Mouse (Mus musculus) limb, embryonic 10.5 days (tissue): ENCODE measurements around the gene Pcdh9. TPM values are rescaled to one million over a fixed set of nuclear protein-coding genes. Genes with fewer than 3 reads are reported as not detected.

Source experiments
- DNase-seq: peaks from one replicate; pipeline ENCODE4 v3.0.0-alpha.2; 2017; ENCODE audit warnings: low spot score
- H3K27ac ChIP-seq: fragments of 300-500 bp; sonication (generic); 2 replicates; pipeline ENCODE4 v1.5.1; 2016; ENCODE audit warnings: mild to moderate bottlenecking
- H3K27me3 ChIP-seq: fragments of 300-500 bp; sonication (generic); 2 replicates; pipeline ENCODE4 v1.6.1; 2016; ENCODE audit warnings: low read depth, mild to moderate bottlenecking; ENCODE audit not compliant: poor library complexity, severe bottlenecking
- H3K36me3 ChIP-seq: fragments of 300-500 bp; sonication (generic); 2 replicates; pipeline ENCODE4 v1.6.1; 2016; ENCODE audit warnings: mild to moderate bottlenecking, moderate library complexity
- H3K4me1 ChIP-seq: fragments of 300-500 bp; sonication (generic); 2 replicates; pipeline ENCODE4 v1.6.1; 2016
- H3K4me3 ChIP-seq: fragments of 300-500 bp; sonication (generic); 2 replicates; pipeline ENCODE4 v1.5.1; 2016; ENCODE audit warnings: mild to moderate bottlenecking, moderate library complexity
- H3K9me3 ChIP-seq: fragments of 300-500 bp; sonication (generic); replicated peaks from 2 replicates; pipeline ENCODE4 v1.6.1; 2016; ENCODE audit warnings: mild to moderate bottlenecking
- WGBS: fragments of 180-500 bp; shearing (Covaris S2); methylation state at CpG from one replicate; pipeline ENCODE4 v1.1.7; 2016; 5-methylcytosine and 5-hydroxymethylcytosine counted together
- polyA plus RNA-seq: library from polyadenylated mRNA; unstranded; fragments of >200 nt; fragmentation: Nextera tagmentation; extraction: Ambion mirVana; gene quantifications from 2 replicates; pipeline ENCODE4 v1.2.1, GENCODE M21; 2016

The Pcdh9 gene
- polyA plus RNA-seq, 1 experiment from 2014 or later: 13.3 TPM

- Histone ChIP-seq H3K27me3 (no peaks in the 10 kb centered on the region), H3K4me1 (no peaks in the 10 kb centered on the region), H3K9me3 (no peaks in the 10 kb centered on the region), H3K27ac (no peak overlapping the region), H3K36me3 (no peaks in the 10 kb centered on the region), H3K4me3 (no peak overlapping the region)
- DNase-seq: no peak
- 85% methylated on average over 9 of the region's 9 CpGs for WGBS
Measured at GRCm38 (mm10) chr14:93621211-93621610, 269.3 kb downstream of the Pcdh9 start.

- no peak overlapping the region for H3K4me3 ChIP-seq
- no peaks in the 10 kb centered on the region for H3K27me3 ChIP-seq
- no peaks in the 10 kb centered on the region for H3K36me3 ChIP-seq
- no peak overlapping the region for H3K27ac ChIP-seq
- no peaks in the 10 kb centered on the region for H3K9me3 ChIP-seq
- H3K4me1 ChIP-seq: no peaks in the 10 kb centered on the region
- WGBS: 92% methylated on average over 3 of the region's 3 CpGs
- no peak for DNase-seq
Measured at GRCm38 (mm10) chr14:93607546-93607945, 282.9 kb downstream of the Pcdh9 start.

GRCm38 (mm10) chr14:93599997-93600396 lies 290.5 kb downstream of the Pcdh9 start:
- H3K9me3 ChIP-seq: no peaks in the 10 kb centered on the region
- H3K27ac ChIP-seq: no peak overlapping the region
- H3K4me3 ChIP-seq: no peak overlapping the region
- WGBS: 81% methylated on average over 4 of the region's 4 CpGs
- no peaks in the 10 kb centered on the region for H3K36me3 ChIP-seq
- no peak for DNase-seq
- no peaks in the 10 kb centered on the region for H3K4me1 ChIP-seq
- no peaks in the 10 kb centered on the region for H3K27me3 ChIP-seq

- no peaks in the 10 kb centered on the region for H3K27me3 ChIP-seq
- no peak overlapping the region for H3K4me3 ChIP-seq
- no peak for DNase-seq
- WGBS: 82% methylated on average over 3 of the region's 3 CpGs
- H3K27ac ChIP-seq: no peak overlapping the region
- no peaks in the 10 kb centered on the region for H3K36me3 ChIP-seq
- no peaks in the 10 kb centered on the region for H3K9me3 ChIP-seq
- no peaks in the 10 kb centered on the region for H3K4me1 ChIP-seq
Measured at GRCm38 (mm10) chr14:93585432-93586024, 305.0 kb downstream of the Pcdh9 start.

- no peaks in the 10 kb centered on the region for H3K9me3 ChIP-seq
- H3K27me3 ChIP-seq: no peaks in the 10 kb centered on the region
- no peak overlapping the region for H3K4me3 ChIP-seq
- 82% methylated on average over 2 of the region's 2 CpGs for WGBS
- no peak for DNase-seq
- H3K4me1 ChIP-seq: no peaks in the 10 kb centered on the region
- no peak overlapping the region for H3K27ac ChIP-seq
- no peaks in the 10 kb centered on the region for H3K36me3 ChIP-seq
Measured at GRCm38 (mm10) chr14:93564361-93564760, 326.1 kb downstream of the Pcdh9 start.

- H3K27me3 ChIP-seq: no peaks in the 10 kb centered on the region
- no peaks in the 10 kb centered on the region for H3K36me3 ChIP-seq
- 94% methylated on average over 1 of the region's 1 CpGs for WGBS
- H3K4me1 ChIP-seq: no peaks in the 10 kb centered on the region
- DNase-seq: no peak
- H3K27ac ChIP-seq: no peak overlapping the region
- H3K4me3 ChIP-seq: no peak overlapping the region
- H3K9me3 ChIP-seq: no peaks in the 10 kb centered on the region
Measured at GRCm38 (mm10) chr14:93561577-93561976, 328.9 kb downstream of the Pcdh9 start.

- DNase-seq: no peak
- no peak overlapping the region for H3K4me3 ChIP-seq
- H3K36me3 ChIP-seq: no peaks in the 10 kb centered on the region
- no peaks in the 10 kb centered on the region for H3K9me3 ChIP-seq
- H3K4me1 ChIP-seq: no peaks in the 10 kb centered on the region
- WGBS: 73% methylated on average over 3 of the region's 3 CpGs
- H3K27me3 ChIP-seq: no peaks in the 10 kb centered on the region
- H3K27ac ChIP-seq: no peak overlapping the region
Measured at GRCm38 (mm10) chr14:93553771-93554170, 336.7 kb downstream of the Pcdh9 start.

- Histone ChIP-seq H3K27me3 (no peaks in the 10 kb centered on the region), H3K27ac (no peak overlapping the region), H3K4me1 (no peaks in the 10 kb centered on the region), H3K9me3 (no peaks in the 10 kb centered on the region), H3K36me3 (no peaks in the 10 kb centered on the region), H3K4me3 (no peak overlapping the region)
- no peak for DNase-seq
- 85% methylated on average over 6 of the region's 6 CpGs for WGBS
Measured at GRCm38 (mm10) chr14:93545575-93545974, 344.9 kb downstream of the Pcdh9 start.

GRCm38 (mm10) chr14:93543970-93544627 lies 346.4 kb downstream of the Pcdh9 start:
- Histone ChIP-seq H3K4me3 (no peak overlapping the region), H3K27ac (no peak overlapping the region), H3K27me3 (no peaks in the 10 kb centered on the region), H3K4me1 (no peaks in the 10 kb centered on the region), H3K9me3 (no peaks in the 10 kb centered on the region), H3K36me3 (no peaks in the 10 kb centered on the region)
- DNase-seq: no peak
- WGBS: 88% methylated on average over 11 of the region's 11 CpGs

GRCm38 (mm10) chr14:93543561-93543960 lies 346.9 kb downstream of the Pcdh9 start:
- Histone ChIP-seq H3K4me1 (no peaks in the 10 kb centered on the region), H3K36me3 (no peaks in the 10 kb centered on the region), H3K27ac (no peak overlapping the region), H3K27me3 (no peaks in the 10 kb centered on the region), H3K4me3 (no peak overlapping the region), H3K9me3 (no peaks in the 10 kb centered on the region)
- DNase-seq: no peak
- WGBS: 83% methylated on average over 3 of the region's 3 CpGs

GRCm38 (mm10) chr14:93534928-93535327 lies 355.6 kb downstream of the Pcdh9 start:
- H3K27me3 ChIP-seq: no peaks in the 10 kb centered on the region
- WGBS: 88% methylated on average over 4 of the region's 4 CpGs

GRCm38 (mm10) chr14:93523430-93523829 lies 367.0 kb downstream of the Pcdh9 start:
- H3K27ac ChIP-seq: no peak overlapping the region
- no peak overlapping the region for H3K4me3 ChIP-seq
- WGBS: 83% methylated on average over 8 of the region's 8 CpGs
- no peaks in the 10 kb centered on the region for H3K36me3 ChIP-seq
- H3K27me3 ChIP-seq: no peaks in the 10 kb centered on the region
- H3K9me3 ChIP-seq: no peaks in the 10 kb centered on the region
- no peaks in the 10 kb centered on the region for H3K4me1 ChIP-seq
- no peak for DNase-seq

More at GRCm38 (mm10) chr14:93534928-93535327, 355.6 kb downstream of the Pcdh9 start:
- Histone ChIP-seq H3K9me3 (no peaks in the 10 kb centered on the region), H3K36me3 (no peaks in the 10 kb centered on the region), H3K4me1 (no peaks in the 10 kb centered on the region), H3K4me3 (no peak overlapping the region), H3K27ac (no peak overlapping the region)
- no peak for DNase-seq

GRCm38 (mm10) chr14:93520166-93520565 lies 370.3 kb downstream of the Pcdh9 start:
- Histone ChIP-seq H3K4me1 (no peaks in the 10 kb centered on the region), H3K27me3 (no peaks in the 10 kb centered on the region), H3K36me3 (no peaks in the 10 kb centered on the region), H3K27ac (no peak overlapping the region), H3K9me3 (no peaks in the 10 kb centered on the region), H3K4me3 (no peak overlapping the region)
- DNase-seq: no peak
- 94% methylated on average over 5 of the region's 5 CpGs for WGBS

GRCm38 (mm10) chr14:93516679-93517078 lies 373.8 kb downstream of the Pcdh9 start:
- Histone ChIP-seq H3K27me3 (no peaks in the 10 kb centered on the region), H3K27ac (no peak overlapping the region), H3K36me3 (no peaks in the 10 kb centered on the region), H3K9me3 (no peaks in the 10 kb centered on the region), H3K4me3 (no peak overlapping the region), H3K4me1 (no peaks in the 10 kb centered on the region)
- WGBS: 92% methylated on average over 3 of the region's 3 CpGs
- DNase-seq: no peak
